Mouse (Mus musculus): ENCODE measurements around the gene Rhox9. TPM values are rescaled to one million over a fixed set of nuclear protein-coding genes. Genes with fewer than 3 reads are reported as not detected.
"Not testable (repeated sequence)": the region's sequence is repeated elsewhere in the genome, so short reads cannot be mapped to it uniquely, and the experiment has no call there.

Gene Rhox9
- total RNA-seq (2014; rRNA removed) (not detected in 2 replicates), polyA plus RNA-seq (2015; fragmentation: Nextera tagmentation; extraction: Ambion mirVana) (not detected in 2 replicates)

GRCm38 (mm10) chrX:37901670-37902069, at the start of gene Rhox9:
Gene Rhox9, minus strand, starts transcription at chrX:37901770.
- DNase-seq; H3K9ac ChIP-seq; H3K4me1 ChIP-seq (ENCODE audit: insufficient read depth); ATAC-seq; H3K36me3 ChIP-seq (ENCODE audit: insufficient read depth); H3K27ac ChIP-seq (ENCODE audit: low read depth, low read length); H3K4me2 ChIP-seq (ENCODE audit: low read depth); H3K27me3 ChIP-seq (ENCODE audit: insufficient read depth, low read length); H3K9me3 ChIP-seq (ENCODE audit: low read length); H3K4me3 ChIP-seq (ENCODE audit: low read depth, low read length): not testable (repeated sequence)
- WGBS, result 96% methylated on average over 10 of the region's 18 CpGs

- Histone ChIP-seq H3K4me3 (ENCODE audit: low read depth, low read length) (no peak overlapping the region), H3K36me3 (ENCODE audit: insufficient read depth) (no peaks in the 10 kb centered on the region), H3K4me1 (ENCODE audit: insufficient read depth) (no peaks in the 10 kb centered on the region), H3K4me2 (ENCODE audit: low read depth) (no peak overlapping the region), H3K9me3 (ENCODE audit: low read length) (no peaks in the 10 kb centered on the region), H3K27me3 (ENCODE audit: insufficient read depth, low read length) (no peaks in the 10 kb centered on the region), H3K9ac (no peak overlapping the region), H3K27ac (ENCODE audit: low read depth, low read length) (no peak overlapping the region)
- ATAC-seq (no peak), DNase-seq (no peak)
- 77% methylated on average over 4 of the region's 4 CpGs for WGBS
- no peak for TF ChIP-seq CTCF (IDR thresholded peaks at IDR 0.05; ENCODE audit: low read depth)
Observed at GRCm38 (mm10) chrX:37916311-37916710, 14.7 kb upstream of the Rhox9 start.

DNA sequence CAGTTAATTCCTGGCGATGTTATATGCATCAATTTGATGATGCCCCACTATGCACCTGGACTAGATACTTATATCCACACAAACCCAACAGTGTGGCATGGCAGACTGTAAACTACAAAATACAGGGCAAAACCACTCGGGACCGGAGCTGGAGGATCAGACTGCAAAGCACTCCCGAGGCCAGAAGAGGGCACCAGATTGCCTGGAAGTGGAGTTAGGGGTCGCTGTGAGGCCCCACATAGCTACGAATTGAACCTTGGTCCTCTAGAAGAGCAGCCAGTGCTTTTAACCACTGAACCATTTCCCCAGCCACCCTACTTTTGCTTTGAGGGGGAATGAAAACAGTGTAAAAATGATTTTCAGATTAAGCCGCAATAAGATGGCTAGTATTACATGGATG, 7.0 kb upstream of the Rhox9 start:
- Histone ChIP-seq H3K36me3 (ENCODE audit: insufficient read depth) (no peaks in the 10 kb centered on the region), H3K4me1 (ENCODE audit: insufficient read depth) (no peaks in the 10 kb centered on the region), H3K27ac (ENCODE audit: low read depth, low read length) (no peak overlapping the region), H3K4me2 (ENCODE audit: low read depth) (no peak overlapping the region), H3K27me3 (ENCODE audit: insufficient read depth, low read length) (no peaks in the 10 kb centered on the region), H3K9me3 (ENCODE audit: low read length) (no peaks in the 10 kb centered on the region), H3K9ac (no peak overlapping the region), H3K4me3 (ENCODE audit: low read depth, low read length) (no peak overlapping the region)
- 0 out of 2 replicates have a peak, but pooled peaks have one; percentile 17 for TF ChIP-seq CTCF (IDR thresholded peaks at IDR 0.05; ENCODE audit: low read depth)
- ATAC-seq (no peak), DNase-seq (no peak)
- WGBS, result 54% methylated on average over 7 of the region's 7 CpGs

- Histone ChIP-seq H3K4me1 (ENCODE audit: insufficient read depth) (no peaks in the 10 kb centered on the region), H3K4me3 (ENCODE audit: low read depth, low read length) (no peak overlapping the region), H3K4me2 (ENCODE audit: low read depth) (no peak overlapping the region), H3K9ac (no peak overlapping the region), H3K27me3 (ENCODE audit: insufficient read depth, low read length) (no peaks in the 10 kb centered on the region), H3K9me3 (ENCODE audit: low read length) (no peaks in the 10 kb centered on the region), H3K27ac (ENCODE audit: low read depth, low read length) (no peak overlapping the region), H3K36me3 (ENCODE audit: insufficient read depth) (no peaks in the 10 kb centered on the region)
- ATAC-seq, result no peak
- TF ChIP-seq CTCF (IDR thresholded peaks at IDR 0.05; ENCODE audit: low read depth), result peak; percentile 17; the same call in 1 of the 2 replicates
- WGBS, result 79% methylated on average over 5 of the region's 5 CpGs
- no peak for DNase-seq
Observed at GRCm38 (mm10) chrX:37903727-37904126, 2.2 kb upstream of the Rhox9 start.

GRCm38 (mm10) chrX:37897132-37897531, 4.4 kb downstream of the Rhox9 start, which contains the start of gene Rhox7b:
Gene Rhox7b, minus strand, starts transcription at chrX:37897232.
- H3K4me3 ChIP-seq (ENCODE audit: low read depth, low read length); H3K27me3 ChIP-seq (ENCODE audit: insufficient read depth, low read length); H3K4me1 ChIP-seq (ENCODE audit: insufficient read depth); DNase-seq; H3K4me2 ChIP-seq (ENCODE audit: low read depth); ATAC-seq; H3K36me3 ChIP-seq (ENCODE audit: insufficient read depth); H3K27ac ChIP-seq (ENCODE audit: low read depth, low read length); H3K9me3 ChIP-seq (ENCODE audit: low read length); H3K9ac ChIP-seq: not testable (repeated sequence)
- WGBS, result 77% methylated on average over 9 of the region's 9 CpGs

- no peaks in the 10 kb centered on the region for H3K27me3 ChIP-seq (ENCODE audit: insufficient read depth, low read length)
- DNase-seq (no peak), ATAC-seq (no peak)
- H3K9ac ChIP-seq, result no peak within 1 kb of the TSS
- no peak within 1 kb of the TSS for H3K4me2 ChIP-seq (ENCODE audit: low read depth)
- H3K4me1 ChIP-seq (ENCODE audit: insufficient read depth), result no peaks in the 10 kb centered on the region
- 83% methylated on average over 4 of the region's 4 CpGs for WGBS
- no peak within 1 kb of the TSS for H3K4me3 ChIP-seq (ENCODE audit: low read depth, low read length)
- no peaks in the 10 kb centered on the region for H3K36me3 ChIP-seq (ENCODE audit: insufficient read depth)
- H3K9me3 ChIP-seq (ENCODE audit: low read length), result no peaks in the 10 kb centered on the region
- no peak within 1 kb of the TSS for H3K27ac ChIP-seq (ENCODE audit: low read depth, low read length)
- no peak for TF ChIP-seq CTCF (IDR thresholded peaks at IDR 0.05; ENCODE audit: low read depth)
Observed at GRCm38 (mm10) chrX:37878844-37879243, 22.7 kb downstream of the Rhox9 start, which contains the start of gene Rhox8. Gene Rhox8, minus strand, starts transcription at chrX:37878944.

GRCm38 (mm10) chrX:37871641-37872040, 29.9 kb downstream of the Rhox9 start:
- no peaks in the 10 kb centered on the region for H3K36me3 ChIP-seq (ENCODE audit: insufficient read depth)
- no peak overlapping the region for H3K27ac ChIP-seq (ENCODE audit: low read depth, low read length)
- H3K9me3 ChIP-seq (ENCODE audit: low read length), result no peaks in the 10 kb centered on the region
- 95% methylated on average over 2 of the region's 2 CpGs for WGBS
- DNase-seq, result no peak
- no peaks in the 10 kb centered on the region for H3K4me1 ChIP-seq (ENCODE audit: insufficient read depth)
- ATAC-seq, result no peak
- no peak overlapping the region for H3K9ac ChIP-seq
- H3K4me2 ChIP-seq (ENCODE audit: low read depth), result no peak overlapping the region
- no peaks in the 10 kb centered on the region for H3K27me3 ChIP-seq (ENCODE audit: insufficient read depth, low read length)
- TF ChIP-seq CTCF (IDR thresholded peaks at IDR 0.05; ENCODE audit: low read depth), result no peak
- no peak overlapping the region for H3K4me3 ChIP-seq (ENCODE audit: low read depth, low read length)

Other genes starting within 250 kb of the Rhox9 start
- gene Rhox3h, start 233.0 kb downstream of the Rhox9 start, total RNA-seq (2014; rRNA removed), result not detected in 2 replicates
- not detected in 2 replicates for gene Rhox3h, start 233.0 kb downstream of the Rhox9 start, polyA plus RNA-seq (2015; fragmentation: Nextera tagmentation; extraction: Ambion mirVana)
- not detected in 2 replicates for gene Rhox2h, start 228.5 kb downstream of the Rhox9 start, total RNA-seq (2014; rRNA removed)
- not detected in 2 replicates for gene Rhox2h, start 228.5 kb downstream of the Rhox9 start, polyA plus RNA-seq (2015; fragmentation: Nextera tagmentation; extraction: Ambion mirVana)
- not detected in 2 replicates for gene Rhox5, start 96.9 kb downstream of the Rhox9 start, total RNA-seq (2014; rRNA removed)
- gene Rhox5, start 96.9 kb downstream of the Rhox9 start, polyA plus RNA-seq (2015; fragmentation: Nextera tagmentation; extraction: Ambion mirVana), result 0.65 and 0.70 TPM in 2 replicates
- not detected in 2 replicates for gene Rhox6, start 74.9 kb downstream of the Rhox9 start, total RNA-seq (2014; rRNA removed)
- gene Rhox6, start 74.9 kb downstream of the Rhox9 start, polyA plus RNA-seq (2015; fragmentation: Nextera tagmentation; extraction: Ambion mirVana), result not detected in 2 replicates
- not detected in 2 replicates for gene Rhox7a, start 70.1 kb downstream of the Rhox9 start, total RNA-seq (2014; rRNA removed)
- not detected in 2 replicates for gene Rhox7a, start 70.1 kb downstream of the Rhox9 start, polyA plus RNA-seq (2015; fragmentation: Nextera tagmentation; extraction: Ambion mirVana)
- not detected in 2 replicates for gene Rhox8, start 22.8 kb downstream of the Rhox9 start, total RNA-seq (2014; rRNA removed)
- not detected in 2 replicates for gene Rhox8, start 22.8 kb downstream of the Rhox9 start, polyA plus RNA-seq (2015; fragmentation: Nextera tagmentation; extraction: Ambion mirVana)
- not detected in 2 replicates for gene Rhox7b, start 4.5 kb downstream of the Rhox9 start, total RNA-seq (2014; rRNA removed)
- gene Rhox7b, start 4.5 kb downstream of the Rhox9 start, polyA plus RNA-seq (2015; fragmentation: Nextera tagmentation; extraction: Ambion mirVana), result not detected in 2 replicates
- gene Btg1-ps1, start 117.0 kb upstream of the Rhox9 start, total RNA-seq (2014; rRNA removed), result not detected in 2 replicates
- not detected in 2 replicates for gene Btg1-ps1, start 117.0 kb upstream of the Rhox9 start, polyA plus RNA-seq (2015; fragmentation: Nextera tagmentation; extraction: Ambion mirVana)
- not detected in 2 replicates for gene Btg1-ps2, start 141.3 kb upstream of the Rhox9 start, total RNA-seq (2014; rRNA removed)
- gene Btg1-ps2, start 141.3 kb upstream of the Rhox9 start, polyA plus RNA-seq (2015; fragmentation: Nextera tagmentation; extraction: Ambion mirVana), result not detected in 2 replicates
- gene Rhox10, start 164.7 kb upstream of the Rhox9 start, total RNA-seq (2014; rRNA removed), result not detected in 2 replicates
- gene Rhox10, start 164.7 kb upstream of the Rhox9 start, polyA plus RNA-seq (2015; fragmentation: Nextera tagmentation; extraction: Ambion mirVana), result not detected in 2 replicates
- not detected in 2 replicates for gene Rhox11, start 183.4 kb upstream of the Rhox9 start, total RNA-seq (2014; rRNA removed)
- gene Rhox11, start 183.4 kb upstream of the Rhox9 start, polyA plus RNA-seq (2015; fragmentation: Nextera tagmentation; extraction: Ambion mirVana), result not detected in 2 replicates
- not detected in 2 replicates for gene Rhox12, start 209.1 kb upstream of the Rhox9 start, total RNA-seq (2014; rRNA removed)
- not detected in 2 replicates for gene Rhox12, start 209.1 kb upstream of the Rhox9 start, polyA plus RNA-seq (2015; fragmentation: Nextera tagmentation; extraction: Ambion mirVana)
- gene Rhox13, start 219.4 kb upstream of the Rhox9 start, total RNA-seq (2014; rRNA removed), result not detected in 2 replicates
- gene Rhox13, start 219.4 kb upstream of the Rhox9 start, polyA plus RNA-seq (2015; fragmentation: Nextera tagmentation; extraction: Ambion mirVana), result not detected in 2 replicates